Mouse (Mus musculus) hindbrain, embryonic 16.5 days (tissue): ENCODE measurements around the gene Mlh3. TPM values are rescaled to one million over a fixed set of nuclear protein-coding genes. Genes with fewer than 3 reads are reported as not detected.
A peak's percentile ranks its signal among the peaks of the same experiment; 100 is the strongest.

Source experiments
- ATAC-seq: fragments of 200-750 bp; cut with Nextera tagmentation; 2 replicates; pipeline ENCODE4 v1.8.0; 2017; ENCODE audit warnings: moderate TSS enrichment, moderate library complexity
- H3K27ac ChIP-seq: fragments of 300-500 bp; sonication (generic); 2 replicates; pipeline ENCODE4 v1.5.1; 2014; ENCODE audit warnings: low read depth, mild to moderate bottlenecking, control low read depth, low read length, moderate library complexity
- H3K27me3 ChIP-seq: fragments of 300-500 bp; sonication (generic); replicated peaks from 2 replicates; pipeline ENCODE4 v1.6.1; 2014; ENCODE audit warnings: low read length; ENCODE audit not compliant: control insufficient read depth, insufficient read depth
- H3K36me3 ChIP-seq: fragments of 300-500 bp; sonication (generic); 2 replicates; pipeline ENCODE4 v1.6.1; 2014; ENCODE audit warnings: mild to moderate bottlenecking, low read length, moderate library complexity, mixed read lengths; ENCODE audit not compliant: control insufficient read depth, insufficient read depth
- H3K4me1 ChIP-seq: fragments of 300-500 bp; sonication (generic); 2 replicates; pipeline ENCODE4 v1.6.1; 2014; ENCODE audit warnings: low read depth, low read length; ENCODE audit not compliant: control insufficient read depth, insufficient read depth
- H3K4me2 ChIP-seq: fragments of 300-500 bp; sonication (generic); 2 replicates; pipeline ENCODE4 v1.6.1; 2014; ENCODE audit warnings: mild to moderate bottlenecking, low read length, control low read depth, moderate library complexity
- H3K4me3 ChIP-seq: fragments of 300-500 bp; sonication (generic); 2 replicates; pipeline ENCODE4 v1.5.1; 2014; ENCODE audit warnings: mild to moderate bottlenecking, low read length, control low read depth, moderate library complexity
- H3K9ac ChIP-seq: fragments of 300-500 bp; sonication (generic); 2 replicates; pipeline ENCODE4 v1.6.1; 2014; ENCODE audit warnings: low read depth, mild to moderate bottlenecking, control low read depth, low read length, moderate library complexity
- H3K9me3 ChIP-seq: fragments of 300-500 bp; sonication (generic); 2 replicates; pipeline ENCODE4 v1.6.1; 2014; ENCODE audit warnings: mild to moderate bottlenecking, low read length, moderate library complexity; ENCODE audit not compliant: control insufficient read depth
- WGBS: fragments of 180-500 bp; shearing (Covaris S2); extraction: QIAGEN DNeasy Blood & Tissue Kit; methylation state at CpG from one replicate; pipeline ENCODE4 v1.1.7; 2014; 5-methylcytosine and 5-hydroxymethylcytosine counted together
- polyA plus RNA-seq: library from polyadenylated mRNA; unstranded; fragments of >200 nt; fragmentation: Nextera tagmentation; extraction: Ambion mirVana; gene quantifications from 2 replicates; pipeline ENCODE4 v1.2.1, GENCODE M21; 2015

Gene Mlh3
- polyA plus RNA-seq, 1 experiment from 2014 or later = 7.6 TPM

- Histone ChIP-seq H3K4me3 (no peak overlapping the region), H3K4me2 (no peak overlapping the region), H3K27me3 (no peaks in the 10 kb centered on the region), H3K36me3 (peaks cover 4% of the 10 kb centered on the region), H3K4me1 (no peaks in the 10 kb centered on the region), H3K9ac (no peak overlapping the region), H3K27ac (no peak overlapping the region), H3K9me3 (peaks cover 5% of the 10 kb centered on the region; the same call in 1 of the 2 replicates)
- 92% methylated on average over 2 of the region's 2 CpGs for WGBS
- no peak for ATAC-seq
Measured at GRCm38 (mm10) chr12:85295506-85295905, 25.1 kb upstream of the Mlh3 start.

GRCm38 (mm10) chr12:85292906-85293305, 22.5 kb upstream of the Mlh3 start:
- no peaks in the 10 kb centered on the region for H3K36me3 ChIP-seq
- H3K4me3 ChIP-seq = no peak overlapping the region
- no peak overlapping the region for H3K4me2 ChIP-seq
- no peak overlapping the region for H3K27ac ChIP-seq
- no peaks in the 10 kb centered on the region for H3K27me3 ChIP-seq
- no peak for ATAC-seq
- H3K9ac ChIP-seq = no peak overlapping the region
- H3K9me3 ChIP-seq = peaks cover 5% of the 10 kb centered on the region; the same call in 1 of the 2 replicates
- peaks cover 10% of the 10 kb centered on the region for H3K4me1 ChIP-seq

- H3K4me1 ChIP-seq = peaks cover 11% of the 10 kb centered on the region
- peaks cover 5% of the 10 kb centered on the region; the same call in 1 of the 2 replicates for H3K9me3 ChIP-seq
- no peak overlapping the region for H3K27ac ChIP-seq
- WGBS = 77% methylated on average over 6 of the region's 6 CpGs
- no peaks in the 10 kb centered on the region for H3K27me3 ChIP-seq
- H3K4me2 ChIP-seq = no peak overlapping the region
- H3K9ac ChIP-seq = no peak overlapping the region
- H3K4me3 ChIP-seq = no peak overlapping the region
- H3K36me3 ChIP-seq = no peaks in the 10 kb centered on the region
- no peak for ATAC-seq
Measured at GRCm38 (mm10) chr12:85292288-85292687, 21.9 kb upstream of the Mlh3 start.

GRCm38 (mm10) chr12:85291541-85291940, 21.1 kb upstream of the Mlh3 start:
- no peak for ATAC-seq
- Histone ChIP-seq H3K36me3 (no peaks in the 10 kb centered on the region), H3K27ac (no peak overlapping the region), H3K9me3 (peaks cover 5% of the 10 kb centered on the region; the same call in 1 of the 2 replicates), H3K27me3 (no peaks in the 10 kb centered on the region), H3K4me3 (no peak overlapping the region), H3K4me2 (no peak overlapping the region), H3K4me1 (peaks cover 11% of the 10 kb centered on the region), H3K9ac (no peak overlapping the region)

DNA sequence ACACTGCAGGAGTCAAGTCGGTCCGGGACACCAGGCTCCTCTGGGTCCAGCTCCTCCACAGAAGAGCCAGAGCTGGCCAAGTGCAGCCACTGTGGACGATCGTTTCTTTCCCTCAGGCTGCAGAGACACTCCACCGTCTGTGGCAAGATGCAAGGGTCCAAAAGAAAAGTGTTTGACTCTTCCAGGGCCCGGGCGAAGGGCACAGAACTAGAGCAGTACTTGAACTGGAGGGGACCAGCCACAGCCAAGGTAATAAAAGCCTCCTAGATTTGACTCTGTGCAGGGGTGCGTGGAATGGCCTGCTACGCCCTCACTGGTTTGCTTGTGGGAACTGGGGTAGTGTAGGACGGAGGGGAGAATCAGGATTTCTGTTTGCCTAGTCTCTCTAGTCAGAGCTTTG, 20.2 kb upstream of the Mlh3 start:
- Histone ChIP-seq H3K27me3 (no peaks in the 10 kb centered on the region), H3K4me3 (no peak overlapping the region), H3K4me1 (peaks cover 11% of the 10 kb centered on the region), H3K27ac (no peak overlapping the region), H3K36me3 (no peaks in the 10 kb centered on the region), H3K4me2 (no peak overlapping the region), H3K9ac (no peak overlapping the region), H3K9me3 (peaks cover 5% of the 10 kb centered on the region; the same call in 1 of the 2 replicates)
- ATAC-seq = no peak
- 82% methylated on average over 10 of the region's 10 CpGs for WGBS

GRCm38 (mm10) chr12:85289157-85290000, 19.0 kb upstream of the Mlh3 start:
- 57% methylated on average over 24 of the region's 24 CpGs for WGBS
- H3K9ac ChIP-seq = peak overlapping the region; percentile 58
- H3K4me3 ChIP-seq = peak overlapping the region; percentile 53
- peaks cover 11% of the 10 kb centered on the region for H3K4me1 ChIP-seq
- peak overlapping the region; percentile 85 for H3K4me2 ChIP-seq
- peaks cover 2% of the 10 kb centered on the region; the same call in 1 of the 2 replicates for H3K9me3 ChIP-seq
- no peaks in the 10 kb centered on the region for H3K36me3 ChIP-seq
- no peaks in the 10 kb centered on the region for H3K27me3 ChIP-seq
- ATAC-seq = no peak
- H3K27ac ChIP-seq = no peak overlapping the region; the same call in 1 of the 2 replicates

GRCm38 (mm10) chr12:85288486-85289156, 18.2 kb upstream of the Mlh3 start, which contains the start of gene Zc2hc1c:
Gene Zc2hc1c (plus strand): TSS chr12:85288591.
- Histone ChIP-seq H3K36me3 (no peaks in the 10 kb centered on the region), H3K4me3 (peak within 1 kb of the TSS; percentile 53), H3K4me1 (peaks cover 11% of the 10 kb centered on the region), H3K27me3 (no peaks in the 10 kb centered on the region), H3K4me2 (peak within 1 kb of the TSS; percentile 85), H3K9me3 (no peaks in the 10 kb centered on the region; the same call in 1 of the 2 replicates), H3K9ac (peak within 1 kb of the TSS; percentile 58), H3K27ac (no peak within 1 kb of the TSS; the same call in 1 of the 2 replicates)
- ATAC-seq = peak; percentile 93
- WGBS = 3% methylated on average over 29 of the region's 31 CpGs

DNA sequence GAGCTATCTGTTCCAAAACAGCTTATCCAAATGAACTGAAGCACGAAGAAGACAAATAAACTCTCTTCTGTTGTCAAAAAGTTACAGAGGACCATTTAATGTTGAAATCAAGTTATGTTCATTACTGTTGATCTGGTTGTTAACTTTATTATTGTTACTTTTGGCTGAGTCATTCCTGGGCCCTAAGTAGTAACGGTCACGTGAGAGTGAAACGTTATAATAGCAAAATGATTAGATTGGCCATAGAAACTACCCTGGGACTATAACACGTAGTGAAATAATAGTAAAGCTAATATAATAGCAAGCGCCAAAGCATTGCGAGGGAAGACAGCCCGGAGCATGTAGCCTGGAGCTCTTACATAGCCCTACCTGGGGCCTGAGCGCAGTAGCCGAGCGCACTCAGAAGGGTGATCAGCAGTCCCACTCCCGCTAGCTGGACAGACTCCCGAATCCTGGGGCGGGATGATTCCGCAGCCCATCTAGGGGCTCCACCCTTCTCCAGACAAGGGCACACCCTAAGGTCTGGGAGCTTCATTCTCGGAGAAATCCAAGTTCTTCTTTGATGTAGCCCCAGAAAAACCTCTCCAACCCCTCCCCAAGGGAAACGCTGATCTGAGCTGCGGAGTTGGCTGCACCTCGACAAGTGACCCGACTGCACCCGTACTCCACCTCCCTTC, 17.5 kb upstream of the Mlh3 start, which contains the start of gene Acyp1:
Acyp1 (minus strand) TSS at position 630 of the 677 bp plus-strand sequence.
- Histone ChIP-seq H3K27ac (no peak within 1 kb of the TSS; the same call in 1 of the 2 replicates), H3K36me3 (no peaks in the 10 kb centered on the region), H3K4me1 (peaks cover 11% of the 10 kb centered on the region), H3K4me2 (peak within 1 kb of the TSS; percentile 85), H3K27me3 (no peaks in the 10 kb centered on the region), H3K4me3 (peak within 1 kb of the TSS; percentile 53), H3K9ac (peak within 1 kb of the TSS; percentile 58), H3K9me3 (no peaks in the 10 kb centered on the region)
- peak; percentile 62 for ATAC-seq
- WGBS = 9% methylated on average over 20 of the region's 21 CpGs
